Mouse (Mus musculus): ENCODE measurements at regions not wholly inside any gene's neighbourhood (a gene's known extent, or its start where the extent isn't known, plus 50 kb on each side); places are given as distances from the start of the nearest gene placed in this dataset.

- no peak for ATAC-seq (ENCODE audit: low FRiP score)
- WGBS = 89% methylated on average over 7 of the region's 7 CpGs
- Histone ChIP-seq H3K4me3 (no peak overlapping the region), H3K4me1 (replicated peaks) (no peaks in the 10 kb centered on the region), H3K9ac (no peak overlapping the region), H3K36me3 (no peaks in the 10 kb centered on the region), H3K27me3 (no peaks in the 10 kb centered on the region), H3K9me3 (no peaks in the 10 kb centered on the region), H3K4me2 (no peak overlapping the region), H3K27ac (no peak overlapping the region)
Measured at GRCm38 (mm10) chr10:85242701-85243100, 57.8 kb upstream of the Cry1 start.

- no peak overlapping the region for H3K4me2 ChIP-seq
- 93% methylated on average over 6 of the region's 6 CpGs for WGBS
- no peaks in the 10 kb centered on the region for H3K27me3 ChIP-seq
- no peak overlapping the region for H3K4me3 ChIP-seq
- H3K9me3 ChIP-seq = no peaks in the 10 kb centered on the region
- H3K9ac ChIP-seq = no peak overlapping the region
- H3K36me3 ChIP-seq = no peaks in the 10 kb centered on the region
- ATAC-seq (ENCODE audit: low FRiP score) = no peak
- no peak overlapping the region for H3K27ac ChIP-seq
- H3K4me1 ChIP-seq (replicated peaks) = no peaks in the 10 kb centered on the region
Measured at GRCm38 (mm10) chr10:85243556-85243955, 58.7 kb upstream of the Cry1 start.

DNA sequence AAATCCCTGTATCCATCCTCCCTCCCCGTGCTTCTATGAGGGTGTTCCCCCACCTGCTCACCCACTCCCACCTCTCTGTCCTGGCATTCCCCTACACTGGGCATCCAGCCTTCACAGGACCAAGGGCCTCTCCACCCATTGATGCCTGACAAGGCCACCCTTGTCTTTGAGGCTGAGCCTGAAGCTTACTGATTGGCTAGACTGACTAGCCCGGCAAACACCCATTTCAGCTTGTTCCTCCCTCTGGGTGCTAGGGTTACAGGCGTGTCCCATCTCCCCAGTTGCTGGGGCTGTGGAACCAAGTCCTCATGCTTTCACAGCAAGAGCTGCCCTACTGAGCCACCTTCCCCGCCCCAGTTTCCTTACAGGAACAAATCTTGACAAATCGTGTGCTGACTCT, 80.9 kb upstream of the Cry1 start:
- no peak overlapping the region for H3K4me2 ChIP-seq
- 63% methylated on average over 5 of the region's 5 CpGs for WGBS
- H3K9me3 ChIP-seq = no peaks in the 10 kb centered on the region
- H3K4me1 ChIP-seq (replicated peaks) = 0 out of 2 replicates have a peak, but pooled peaks cover 4% of the 10 kb centered on the region
- ATAC-seq (ENCODE audit: low FRiP score) = no peak
- 0 out of 2 replicates have a peak, but pooled peaks cover 5% of the 10 kb centered on the region for H3K27me3 ChIP-seq
- no peaks in the 10 kb centered on the region for H3K36me3 ChIP-seq
- H3K27ac ChIP-seq = no peak overlapping the region
- H3K9ac ChIP-seq = no peak overlapping the region
- no peak overlapping the region for H3K4me3 ChIP-seq

- Histone ChIP-seq H3K4me2 (no peak overlapping the region), H3K27me3 (0 out of 2 replicates have a peak, but pooled peaks cover 5% of the 10 kb centered on the region), H3K27ac (no peak overlapping the region), H3K36me3 (no peaks in the 10 kb centered on the region), H3K9me3 (no peaks in the 10 kb centered on the region), H3K4me1 (replicated peaks) (0 out of 2 replicates have a peak, but pooled peaks cover 4% of the 10 kb centered on the region), H3K4me3 (no peak overlapping the region), H3K9ac (no peak overlapping the region)
- no peak for ATAC-seq (ENCODE audit: low FRiP score)
- WGBS = 43% methylated on average over 10 of the region's 10 CpGs
Measured at GRCm38 (mm10) chr10:85266148-85266547, 81.3 kb upstream of the Cry1 start.

DNA sequence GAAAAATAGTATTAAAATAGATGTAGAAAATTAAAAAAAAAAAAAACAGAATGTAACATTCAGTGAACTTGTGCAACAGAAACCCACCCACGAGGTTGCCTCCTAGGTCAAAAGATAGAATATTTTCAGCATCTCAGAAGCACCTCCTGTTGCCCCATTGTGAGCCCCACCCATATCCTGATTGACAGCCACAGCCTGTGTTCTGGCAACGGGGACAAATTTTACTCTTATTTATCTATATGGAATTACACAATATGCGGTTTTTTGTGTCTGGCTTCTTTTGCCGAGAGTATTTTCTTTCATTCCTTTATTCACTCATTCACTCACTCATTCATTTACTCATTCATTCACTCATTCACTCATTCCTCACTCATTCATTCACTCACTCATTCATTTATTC, 81.9 kb upstream of the Cry1 start:
- Histone ChIP-seq H3K4me2 (no peak overlapping the region), H3K4me1 (replicated peaks) (peaks cover 8% of the 10 kb centered on the region; the same call in 1 of the 2 replicates), H3K27ac (no peak overlapping the region), H3K9ac (no peak overlapping the region), H3K36me3 (no peaks in the 10 kb centered on the region), H3K4me3 (no peak overlapping the region), H3K27me3 (0 out of 2 replicates have a peak, but pooled peaks cover 5% of the 10 kb centered on the region), H3K9me3 (no peaks in the 10 kb centered on the region)
- 83% methylated on average over 4 of the region's 4 CpGs for WGBS
- no peak for ATAC-seq (ENCODE audit: low FRiP score)

DNA sequence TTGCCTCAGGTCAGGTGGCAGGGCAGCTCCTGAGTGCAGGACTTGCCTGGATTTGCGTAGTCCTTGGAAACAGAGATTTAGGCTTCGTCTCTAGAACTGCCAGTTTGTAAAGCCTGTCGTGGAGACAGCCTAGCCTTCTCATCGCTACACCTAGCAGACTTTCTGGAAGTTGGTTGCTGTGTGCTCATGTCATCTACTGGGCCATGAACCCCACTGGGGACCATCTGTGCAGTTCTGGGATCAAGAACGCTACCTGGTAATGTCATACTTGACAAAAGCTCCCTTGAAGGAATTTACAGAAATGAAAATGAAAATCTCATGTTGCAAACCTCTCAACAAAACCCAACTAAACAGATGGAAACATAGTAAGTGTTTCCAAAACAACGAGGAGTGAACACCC, 85.3 kb upstream of the Cry1 start:
- ATAC-seq (ENCODE audit: low FRiP score) = no peak

DNA sequence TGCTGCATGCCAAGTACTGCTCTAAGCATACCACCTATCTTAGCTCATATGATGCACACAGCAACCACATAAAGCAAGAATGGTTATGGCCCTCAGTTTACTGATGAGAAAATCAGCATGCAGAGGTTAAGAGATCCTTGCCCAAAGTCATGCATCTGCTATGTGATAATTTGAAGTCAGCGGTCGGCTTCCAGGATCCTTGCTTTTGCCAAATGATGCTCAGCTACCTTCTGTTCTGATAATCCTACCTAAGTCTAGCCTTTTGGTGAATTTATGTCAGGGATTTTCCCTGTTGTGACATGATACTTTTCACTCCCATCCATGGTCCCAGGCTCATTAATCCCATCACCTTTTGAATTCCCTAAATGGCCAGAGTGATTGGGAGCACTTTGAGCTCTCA, 91.9 kb upstream of the Cry1 start:
- Histone ChIP-seq H3K9ac (no peak overlapping the region), H3K4me2 (no peak overlapping the region), H3K36me3 (no peaks in the 10 kb centered on the region), H3K4me3 (no peak overlapping the region), H3K4me1 (replicated peaks) (peaks cover 8% of the 10 kb centered on the region), H3K9me3 (no peaks in the 10 kb centered on the region), H3K27me3 (no peaks in the 10 kb centered on the region), H3K27ac (no peak overlapping the region)
- ATAC-seq (ENCODE audit: low FRiP score) = no peak
- WGBS = 92% methylated on average over 2 of the region's 2 CpGs

More for the DNA sequence above, 85.3 kb upstream of the Cry1 start:
- Histone ChIP-seq H3K4me2 (no peak overlapping the region), H3K9ac (no peak overlapping the region), H3K4me1 (replicated peaks) (peaks cover 12% of the 10 kb centered on the region), H3K27ac (no peak overlapping the region), H3K27me3 (0 out of 2 replicates have a peak, but pooled peaks cover 5% of the 10 kb centered on the region), H3K4me3 (no peak overlapping the region), H3K9me3 (no peaks in the 10 kb centered on the region), H3K36me3 (no peaks in the 10 kb centered on the region)
- 84% methylated on average over 6 of the region's 6 CpGs for WGBS

GRCm38 (mm10) chr10:85291733-85292476, 94.7 kb upstream of the Btbd11 start:
- Histone ChIP-seq H3K36me3 (no peaks in the 10 kb centered on the region), H3K4me2 (no peak overlapping the region), H3K9me3 (no peaks in the 10 kb centered on the region), H3K4me1 (replicated peaks) (peaks cover 21% of the 10 kb centered on the region), H3K27ac (peak overlapping the region; percentile 37; the same call in 1 of the 2 replicates), H3K9ac (no peak overlapping the region), H3K27me3 (no peaks in the 10 kb centered on the region), H3K4me3 (no peak overlapping the region)
- ATAC-seq (ENCODE audit: low FRiP score) = peak; percentile 67
- 80% methylated on average over 5 of the region's 5 CpGs for WGBS

DNA sequence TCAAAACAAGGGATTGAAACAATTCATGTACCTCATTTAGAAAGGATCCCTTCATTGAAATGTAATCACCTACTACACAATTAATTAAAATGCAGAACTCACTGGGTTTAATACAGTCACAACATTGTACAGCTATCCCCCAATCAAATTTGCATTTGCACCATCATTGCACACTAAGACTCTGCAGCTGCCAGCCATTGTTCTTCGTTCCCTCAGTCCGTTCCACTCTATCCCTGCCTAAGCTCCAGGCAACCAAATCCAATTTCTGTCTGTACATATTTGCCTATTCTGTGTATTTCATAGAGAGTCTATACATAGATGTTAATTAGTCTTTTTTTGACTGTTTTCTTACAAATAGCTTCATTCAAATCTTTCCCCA, 94.1 kb upstream of the Btbd11 start:
- Histone ChIP-seq H3K4me3 (no peak overlapping the region), H3K4me1 (replicated peaks) (peaks cover 21% of the 10 kb centered on the region), H3K4me2 (no peak overlapping the region), H3K27me3 (no peaks in the 10 kb centered on the region), H3K27ac (0 out of 2 replicates have a peak overlapping the region, but pooled peaks have one; percentile 37), H3K36me3 (no peaks in the 10 kb centered on the region), H3K9ac (no peak overlapping the region), H3K9me3 (no peaks in the 10 kb centered on the region)
- peak; percentile 85 for ATAC-seq (ENCODE audit: low FRiP score)
- 28% methylated on average over 2 of the region's 2 CpGs for WGBS

GRCm38 (mm10) chr10:85293071-85293783, 93.4 kb upstream of the Btbd11 start:
- WGBS = 57% methylated on average over 9 of the region's 9 CpGs
- Histone ChIP-seq H3K27ac (peak overlapping the region; percentile 73), H3K36me3 (no peaks in the 10 kb centered on the region), H3K4me1 (replicated peaks) (peaks cover 17% of the 10 kb centered on the region), H3K9me3 (no peaks in the 10 kb centered on the region), H3K4me2 (no peak overlapping the region), H3K27me3 (no peaks in the 10 kb centered on the region), H3K4me3 (no peak overlapping the region), H3K9ac (no peak overlapping the region)
- ATAC-seq (ENCODE audit: low FRiP score) = peak; percentile 52; the same call in 1 of the 2 replicates

DNA sequence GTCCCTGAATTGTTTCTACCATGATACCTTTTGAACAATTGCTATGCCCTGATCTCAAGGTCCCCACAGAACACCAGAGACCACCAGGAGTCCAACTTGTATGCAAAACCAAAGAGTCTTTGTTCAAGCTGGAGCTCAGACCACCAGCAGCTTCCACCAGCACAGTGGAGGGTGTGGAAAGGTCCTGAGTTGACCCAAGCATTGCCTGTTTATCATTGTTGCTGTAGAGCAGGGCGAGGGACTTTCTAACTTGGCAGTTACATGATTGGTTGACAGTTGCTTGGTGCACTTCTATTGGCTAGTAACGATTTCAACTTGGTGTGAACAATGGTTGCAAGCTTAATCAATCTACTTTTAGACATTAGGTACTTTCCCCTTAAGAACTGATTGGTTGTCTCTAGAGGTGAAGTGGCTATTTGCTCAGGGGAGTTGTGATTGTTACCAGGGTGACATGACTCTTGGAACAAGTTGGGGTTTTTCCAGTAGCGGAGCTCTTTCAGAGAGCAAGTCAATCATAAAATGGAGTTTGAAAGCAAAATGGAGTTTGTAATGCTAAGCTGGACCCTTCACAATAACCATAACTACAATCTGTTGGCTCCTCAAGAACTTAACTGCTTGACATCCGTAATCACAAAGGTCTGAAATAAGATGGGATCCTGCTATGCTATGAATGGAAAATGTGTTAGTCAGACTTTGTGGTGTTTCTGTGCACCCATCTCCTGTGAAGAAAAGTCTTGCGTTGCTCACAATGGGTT, 91.3 kb upstream of the Btbd11 start:
- Histone ChIP-seq H3K4me2 (no peak overlapping the region), H3K27ac (no peak overlapping the region), H3K4me1 (replicated peaks) (peaks cover 16% of the 10 kb centered on the region), H3K36me3 (no peaks in the 10 kb centered on the region), H3K9ac (no peak overlapping the region), H3K4me3 (no peak overlapping the region), H3K9me3 (no peaks in the 10 kb centered on the region), H3K27me3 (0 out of 2 replicates have a peak, but pooled peaks cover 3% of the 10 kb centered on the region)
- ATAC-seq (ENCODE audit: low FRiP score) = no peak
- 87% methylated on average over 5 of the region's 5 CpGs for WGBS

- Histone ChIP-seq H3K4me3 (no peak overlapping the region), H3K9me3 (no peaks in the 10 kb centered on the region)
- ATAC-seq (ENCODE audit: low FRiP score) = no peak
Measured at GRCm38 (mm10) chr10:85311781-85312180, 74.8 kb upstream of the Btbd11 start.

More at GRCm38 (mm10) chr10:85311781-85312180, 74.8 kb upstream of the Btbd11 start:
- H3K36me3 ChIP-seq = no peaks in the 10 kb centered on the region
- no peak overlapping the region for H3K9ac ChIP-seq
- H3K27ac ChIP-seq = no peak overlapping the region
- no peak overlapping the region for H3K4me2 ChIP-seq
- H3K27me3 ChIP-seq = no peaks in the 10 kb centered on the region
- H3K4me1 ChIP-seq (replicated peaks) = peaks cover 10% of the 10 kb centered on the region; the same call in 1 of the 2 replicates

Measured in hindbrain, embryonic 13.5 days (tissue).